Mouse (Mus musculus) G1E (cell line): Measurements from ENCODE around the gene Klkb1. TPM values are rescaled to one million over a fixed set of nuclear protein-coding genes. Genes with fewer than 3 reads are reported as not detected.

Source experiments
- ATAC-seq: 2 replicates; pipeline ENCODE4 v1.8.0; 2016; ENCODE audit warnings: mild to moderate bottlenecking; ENCODE audit not compliant: insufficient number of reproducible peaks, poor library complexity, low FRiP score, severe bottlenecking; ENCODE audit errors: extremely low read depth
- DNase-seq: peaks from one replicate; pipeline ENCODE4 v3.0.0; 2012; ENCODE audit warnings: low spot score
- H3K27me3 ChIP-seq: 2 replicates; pipeline ENCODE4 v1.6.1; 2012; ENCODE audit warnings: mild to moderate bottlenecking, low read length, inconsistent platforms; ENCODE audit not compliant: insufficient read depth
- H3K36me3 ChIP-seq: replicated peaks from 2 replicates; pipeline ENCODE3; 2012; ENCODE audit warnings: mild to moderate bottlenecking, inconsistent platforms
- H3K4me1 ChIP-seq: 2 replicates; pipeline ENCODE4 v1.6.1; 2012; ENCODE audit warnings: low read depth, low read length, inconsistent platforms, mixed read lengths; ENCODE audit not compliant: insufficient read depth
- H3K4me3 ChIP-seq: 2 replicates; pipeline ENCODE4 v1.5.1; 2012; ENCODE audit warnings: low read depth, mild to moderate bottlenecking, inconsistent platforms, low read length, moderate library complexity, mixed read lengths
- H3K9me3 ChIP-seq: replicated peaks from 2 replicates; pipeline ENCODE4 v1.6.1; 2012; ENCODE audit warnings: inconsistent platforms
- CTCF ChIP-seq: IDR thresholded peaks from 2 replicates; pipeline ENCODE4 v1.5.1; 2012; ENCODE audit warnings: low read depth, low read length, inconsistent platforms, mixed read lengths
- GATA1 ChIP-seq: IDR thresholded peaks from 2 replicates; pipeline ENCODE4 v1.6.1; 2012; ENCODE audit warnings: borderline replicate concordance, low read length, inconsistent platforms, mixed read lengths
- GATA2 ChIP-seq: IDR thresholded peaks from 2 replicates; pipeline ENCODE4 v1.6.1; 2012; ENCODE audit warnings: low read depth, low read length, inconsistent platforms, borderline replicate concordance
- POLR2AphosphoS5 ChIP-seq: IDR thresholded peaks from 2 replicates; pipeline ENCODE4 v1.6.1; 2012; ENCODE audit warnings: low read depth, low read length, inconsistent platforms; ENCODE audit not compliant: insufficient replicate concordance
- TAL1 ChIP-seq: conservative IDR thresholded peaks from 2 replicates; pipeline ENCODE4 v1.6.1; 2012; ENCODE audit warnings: low read depth, low read length, inconsistent platforms, mixed read lengths
- polyA plus RNA-seq: library from polyadenylated mRNA; stranded (reverse); fragments of >175 nt; gene quantifications from 2 replicates; pipeline ENCODE4 v1.2.3, GENCODE M21; 2012
- total RNA-seq, 2 experiments: library from RNA; stranded (forward) in 1 of 2; stranded (reverse) in 1 of 2; fragments of 200-1000 nt in 1 of 2; fragments of >200 nt in 1 of 2; fragmentation: Nextera tagmentation in 1 of 2; gene quantifications; 2 replicates each; pipeline ENCODE4 v1.2.3; 2014 to 2017

Klkb1 gene
- total RNA-seq (2014; fragmentation: Nextera tagmentation): not detected in 2 replicates
- total RNA-seq (2017): under 0.01 and 0.16 TPM in 2 replicates
- polyA plus RNA-seq: not detected in 2 replicates

- Histone ChIP-seq H3K36me3 (no peaks in the 10 kb centered on the region), H3K4me3 (no peak within 1 kb of the TSS), H3K27me3 (no peaks in the 10 kb centered on the region), H3K9me3 (peaks cover 22% of the 10 kb centered on the region), H3K4me1 (no peaks in the 10 kb centered on the region)
- no peak for TF ChIP-seq TAL1
- no peak for TF ChIP-seq GATA1
- TF ChIP-seq CTCF: no peak
- no peak for TF ChIP-seq POLR2AphosphoS5
- TF ChIP-seq GATA2: no peak
- ATAC-seq (no peak), DNase-seq (no peak)
Observed at GRCm38 (mm10) chr8:45294687-45295086, at the start of gene Klkb1. Gene Klkb1, minus strand, starts transcription at chr8:45294859.

GRCm38 (mm10) chr8:45344298-45344697 is 49.6 kb upstream of the Klkb1 start:
- ATAC-seq: no peak
- no peak for TF ChIP-seq GATA1
- H3K9me3 ChIP-seq: peaks cover 44% of the 10 kb centered on the region
- H3K36me3 ChIP-seq: no peaks in the 10 kb centered on the region
- no peaks in the 10 kb centered on the region for H3K4me1 ChIP-seq
- no peak for DNase-seq
- no peaks in the 10 kb centered on the region for H3K27me3 ChIP-seq
- H3K4me3 ChIP-seq: no peak overlapping the region

DNA sequence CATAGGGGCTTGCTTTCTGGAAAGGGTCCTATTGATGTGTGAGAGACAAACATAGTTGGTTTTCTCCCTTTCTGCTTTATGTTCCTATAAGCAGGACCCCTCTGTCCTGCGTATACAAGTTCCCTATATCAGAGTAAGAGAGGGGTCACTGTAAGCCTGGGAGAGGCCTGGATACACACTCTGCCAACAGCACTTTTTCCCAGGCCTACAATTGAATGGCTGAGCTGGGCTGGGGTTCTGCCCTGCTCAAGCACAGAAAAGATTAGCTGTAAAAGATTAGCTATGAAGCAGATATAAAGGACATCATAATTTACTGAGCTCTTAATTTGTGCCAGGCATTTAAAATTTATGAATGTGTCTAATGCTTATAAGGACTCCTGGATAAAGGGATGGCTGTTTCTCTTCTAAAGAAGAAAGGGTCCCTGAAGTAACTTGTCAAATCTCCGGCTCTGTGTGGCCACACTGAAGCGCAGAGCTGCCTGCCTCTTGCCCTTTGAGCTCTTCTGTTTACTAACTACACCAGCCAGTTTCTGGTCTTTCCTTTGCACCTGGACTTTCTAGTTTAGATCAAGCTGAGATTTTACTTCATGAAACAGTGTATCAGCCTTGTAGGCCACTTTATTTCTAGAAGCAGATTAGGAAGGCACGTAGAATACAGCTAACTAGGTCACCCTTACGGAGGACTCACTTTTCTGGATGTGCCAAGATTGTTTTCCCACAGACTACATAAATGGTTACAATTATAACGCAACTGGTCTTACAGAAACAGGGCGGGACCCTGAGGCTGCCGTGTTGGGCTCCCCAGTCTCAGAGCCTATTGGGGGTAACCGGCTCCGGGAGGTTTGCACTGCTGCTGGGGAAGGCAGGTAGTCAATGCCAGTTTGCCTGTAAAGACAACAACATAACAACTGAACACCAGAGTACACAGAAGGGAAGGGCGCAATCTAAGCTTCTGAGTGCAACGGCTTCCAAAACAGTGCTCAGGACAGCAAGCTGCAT is 47.3 kb upstream of the Klkb1 start:
- Histone ChIP-seq H3K4me1 (no peaks in the 10 kb centered on the region), H3K4me3 (no peak overlapping the region), H3K27me3 (no peaks in the 10 kb centered on the region), H3K36me3 (no peaks in the 10 kb centered on the region), H3K9me3 (peaks cover 44% of the 10 kb centered on the region)
- DNase-seq (no peak), ATAC-seq (no peak)
- TF ChIP-seq GATA1: no peak
- no peak for TF ChIP-seq POLR2AphosphoS5
- no peak for TF ChIP-seq CTCF
- TF ChIP-seq TAL1: no peak
- no peak for TF ChIP-seq GATA2

DNA sequence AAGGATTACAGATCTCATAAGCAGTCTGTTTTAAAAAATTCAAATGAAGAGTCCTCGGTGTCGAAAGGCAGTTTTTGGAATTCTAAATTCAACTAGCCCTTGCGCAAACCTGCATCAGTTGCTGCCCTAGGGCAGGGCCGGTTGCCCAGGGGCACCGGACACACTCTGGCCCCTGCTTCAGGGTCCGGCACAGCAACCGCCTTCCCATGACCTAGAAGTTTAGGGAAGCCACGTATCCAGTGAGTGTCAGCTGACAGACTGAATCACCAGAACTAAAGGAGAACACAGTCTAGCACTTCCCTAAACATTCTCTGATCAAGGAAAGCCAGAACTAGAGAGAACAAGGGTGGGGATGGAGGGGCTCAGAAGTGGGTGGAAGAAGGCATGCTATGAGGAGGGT is 38.8 kb upstream of the Klkb1 start:
- Histone ChIP-seq H3K9me3 (peaks cover 37% of the 10 kb centered on the region), H3K4me3 (no peak overlapping the region), H3K27me3 (no peaks in the 10 kb centered on the region), H3K4me1 (no peaks in the 10 kb centered on the region), H3K36me3 (no peaks in the 10 kb centered on the region)
- TF ChIP-seq TAL1 (no peak), CTCF (no peak)
- DNase-seq: no peak
- no peak for ATAC-seq

- no peaks in the 10 kb centered on the region for H3K27me3 ChIP-seq
- DNase-seq (no peak), ATAC-seq (no peak)
- H3K4me1 ChIP-seq: no peaks in the 10 kb centered on the region
- TF ChIP-seq POLR2AphosphoS5: no peak
- no peak for TF ChIP-seq TAL1
- no peak for TF ChIP-seq GATA2
- TF ChIP-seq CTCF: no peak
- no peak for TF ChIP-seq GATA1
- no peak within 1 kb of the TSS for H3K4me3 ChIP-seq
- H3K9me3 ChIP-seq: peaks cover 35% of the 10 kb centered on the region
- H3K36me3 ChIP-seq: no peaks in the 10 kb centered on the region
Observed at GRCm38 (mm10) chr8:45332685-45333409, 38.2 kb upstream of the Klkb1 start, which contains the start of gene Cyp4v3. Gene Cyp4v3, minus strand, starts transcription at chr8:45333216.

DNA sequence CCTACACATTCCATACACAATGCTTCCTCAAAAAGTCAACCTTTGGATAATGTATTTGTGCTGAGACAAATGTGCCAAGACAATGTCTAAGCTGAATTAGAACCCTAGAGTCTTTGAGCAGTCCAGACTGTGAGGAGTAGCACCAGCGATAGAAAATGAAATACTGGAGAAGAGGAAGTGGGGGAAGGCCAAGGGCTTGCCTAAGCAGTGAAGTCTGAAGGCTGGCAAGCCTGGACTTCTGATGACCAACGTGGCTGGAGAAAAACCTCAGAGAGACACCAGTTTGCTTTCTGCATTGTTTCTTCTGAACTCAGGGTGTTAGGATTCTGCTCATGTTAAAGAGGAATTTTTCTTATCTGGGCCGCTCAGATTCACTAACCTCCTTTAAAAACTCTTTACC is 36.2 kb upstream of the Klkb1 start:
- TF ChIP-seq GATA2 (no peak), POLR2AphosphoS5 (no peak), GATA1 (no peak), TAL1 (no peak), CTCF (no peak)
- no peaks in the 10 kb centered on the region for H3K4me1 ChIP-seq
- H3K27me3 ChIP-seq: no peaks in the 10 kb centered on the region
- H3K36me3 ChIP-seq: no peaks in the 10 kb centered on the region
- H3K4me3 ChIP-seq: no peak overlapping the region
- DNase-seq: no peak
- ATAC-seq: no peak
- H3K9me3 ChIP-seq: peaks cover 28% of the 10 kb centered on the region
